In genomic region chr6:124813933-124814332, GRCm38 (mm10) we compare ENCODE assay signal across 8 mouse cellular contexts. TPM values are rescaled to one million over a fixed set of nuclear protein-coding genes. Genes with fewer than 3 reads are reported as not detected.
DNase-seq lines count a peak whose midpoint lies in the region; ATAC-seq lines count a peak whose summit lies in the region.

Gene Tpi1, minus strand, starts transcription at chr6:124814296.

- H3K9me3 ChIP-seq in embryonic facial prominence, embryonic 15.5 days (replicated peaks), result no peaks in the 10 kb centered on the region
- no peaks in the 10 kb centered on the region for H3K9me3 ChIP-seq in kidney, embryonic 14.5 days (ENCODE audit: control insufficient read depth, low read length)
- H3K9me3 ChIP-seq in limb, embryonic 15.5 days, result no peaks in the 10 kb centered on the region

- WGBS in embryonic facial prominence, embryonic 15.5 days, result under 1% methylated on average over 22 of the region's 22 CpGs
- under 1% methylated on average over 22 of the region's 22 CpGs for WGBS in kidney, embryonic 14.5 days
- WGBS in limb, embryonic 15.5 days, result under 1% methylated on average over 22 of the region's 22 CpGs

- peaks cover 40% of the 10 kb centered on the region for H3K4me1 ChIP-seq in embryonic facial prominence, embryonic 15.5 days
- peaks cover 19% of the 10 kb centered on the region; the same call in 1 of the 2 replicates for H3K4me1 ChIP-seq in kidney, embryonic 14.5 days (ENCODE audit: control insufficient read depth, insufficient read depth, low read length)
- peaks cover 47% of the 10 kb centered on the region for H3K4me1 ChIP-seq in limb, embryonic 15.5 days

- H3K9ac ChIP-seq in embryonic facial prominence, embryonic 15.5 days, result peak within 1 kb of the TSS; percentile 78
- peak within 1 kb of the TSS; percentile 82 for H3K9ac ChIP-seq in kidney, embryonic 14.5 days (ENCODE audit: low read depth, low read length)
- peak within 1 kb of the TSS; percentile 76 for H3K9ac ChIP-seq in limb, embryonic 15.5 days

- H3K4me3 ChIP-seq in embryonic facial prominence, embryonic 15.5 days (replicated peaks), result peak within 1 kb of the TSS; percentile 73
- peak within 1 kb of the TSS; percentile 74 for H3K4me3 ChIP-seq in kidney, embryonic 14.5 days (ENCODE audit: low read length)
- peak within 1 kb of the TSS; percentile 70 for H3K4me3 ChIP-seq in limb, embryonic 15.5 days

- H3K27me3 ChIP-seq in embryonic facial prominence, embryonic 15.5 days, result no peaks in the 10 kb centered on the region
- H3K27me3 ChIP-seq in kidney, embryonic 14.5 days (ENCODE audit: control insufficient read depth, insufficient read depth, low read length), result no peaks in the 10 kb centered on the region
- H3K27me3 ChIP-seq in limb, embryonic 15.5 days, result no peaks in the 10 kb centered on the region

- peak; percentile 96 for DNase-seq in 3T3-L1 (ENCODE audit: low read depth, low spot score)
- DNase-seq in adrenal gland, postnatal 4 days (ENCODE audit: low spot score in 2 of 2), result peak; percentile 78 to 86
- peak; percentile 89 to 93 for DNase-seq in heart, adult 9 months (ENCODE audit: low spot score in 2 of 2)
- peak; percentile 79 to 85 for DNase-seq in monocyte, adult 2 months (ENCODE audit: low read depth in 1 of 2, low spot score in 2 of 2)
- peak; percentile 87 to 89 for DNase-seq in spleen, postnatal 36 days (ENCODE audit: low spot score in 2 of 2)

- H3K27ac ChIP-seq in embryonic facial prominence, embryonic 15.5 days (replicated peaks), result peak within 1 kb of the TSS; percentile 94
- peak within 1 kb of the TSS; percentile 91 for H3K27ac ChIP-seq in kidney, embryonic 14.5 days (ENCODE audit: low read depth, low read length)
- H3K27ac ChIP-seq in limb, embryonic 15.5 days, result peak within 1 kb of the TSS; percentile 96

- peak within 1 kb of the TSS; percentile 79 for H3K4me2 ChIP-seq in embryonic facial prominence, embryonic 15.5 days (replicated peaks)
- H3K4me2 ChIP-seq in kidney, embryonic 14.5 days (replicated peaks; ENCODE audit: low read depth, low read length), result peak within 1 kb of the TSS; percentile 57
- H3K4me2 ChIP-seq in limb, embryonic 15.5 days, result peak within 1 kb of the TSS; percentile 72

- peak; percentile 89 for ATAC-seq in embryonic facial prominence, embryonic 15.5 days (ENCODE audit: insufficient number of reproducible peaks, low FRiP score, low TSS enrichment, low read depth)
- peak; percentile 87 for ATAC-seq in kidney, embryonic 14.5 days (ENCODE audit: low FRiP score, low TSS enrichment)
- ATAC-seq in limb, embryonic 15.5 days (ENCODE audit: insufficient number of reproducible peaks, low FRiP score, low TSS enrichment, low read depth), result peak; percentile 78

- peaks cover 61% of the 10 kb centered on the region for H3K36me3 ChIP-seq in embryonic facial prominence, embryonic 15.5 days
- H3K36me3 ChIP-seq in kidney, embryonic 14.5 days (ENCODE audit: control insufficient read depth, insufficient read depth, low read length), result peaks cover 55% of the 10 kb centered on the region
- peaks cover 65% of the 10 kb centered on the region for H3K36me3 ChIP-seq in limb, embryonic 15.5 days

RNA-seq across cellular contexts. Expression of gene Tpi1, which starts in this region (rescaled TPM):
- 100 to 1,000 TPM; 422 to 439 TPM for total RNA-seq in adrenal gland, postnatal 4 days (2021)
- polyA plus RNA-seq in embryonic facial prominence, embryonic 15.5 days (2015; fragmentation: Nextera tagmentation; extraction: Ambion mirVana), result 779 and 809 TPM in 2 replicates
- polyA plus RNA-seq in kidney, embryonic 14.5 days (2014; fragmentation: Nextera tagmentation; extraction: Ambion mirVana), result 643 and 681 TPM in 2 replicates
- 940 and 1,131 TPM in 2 replicates for polyA plus RNA-seq in limb, embryonic 15.5 days (2015; fragmentation: Nextera tagmentation; extraction: Ambion mirVana)

Comparison
In these comparisons a context has a peak if more than half of its experiments do, and no peak if none do; other contexts are left out.
1. Peak in every context shown above with its lines: DNase-seq, ATAC-seq, H3K4me3 ChIP-seq and H3K27ac ChIP-seq.